Mouse (Mus musculus) stomach, embryonic 14.5 days (tissue): ENCODE results near the gene Mthfd2l. TPM values are rescaled to one million over a fixed set of nuclear protein-coding genes. Genes with fewer than 3 reads are reported as not detected.

ENCODE experiments used
- ATAC-seq: fragments of 200-750 bp; cut with Nextera tagmentation; 2 replicates; pipeline ENCODE4 v1.8.0; 2017; ENCODE audit warnings: low read depth, moderate TSS enrichment; ENCODE audit not compliant: insufficient number of reproducible peaks, insufficient read depth, low FRiP score
- H3K27ac ChIP-seq: fragments of 300-500 bp; sonication (generic); 2 replicates; pipeline ENCODE4 v1.5.1; 2014; ENCODE audit warnings: mild to moderate bottlenecking, low read length, moderate library complexity, mixed read lengths
- H3K27me3 ChIP-seq: fragments of 300-500 bp; sonication (generic); 2 replicates; pipeline ENCODE4 v1.6.1; 2014; ENCODE audit warnings: low read length, control low read depth, mixed read lengths; ENCODE audit not compliant: control insufficient read depth, insufficient read depth
- H3K36me3 ChIP-seq: fragments of 300-500 bp; sonication (generic); 2 replicates; pipeline ENCODE4 v1.6.1; 2014; ENCODE audit warnings: mild to moderate bottlenecking, control low read depth, low read length, moderate library complexity, mixed read lengths; ENCODE audit not compliant: control insufficient read depth, insufficient read depth
- H3K4me1 ChIP-seq: fragments of 300-500 bp; sonication (generic); 2 replicates; pipeline ENCODE4 v1.6.1; 2014; ENCODE audit warnings: low read length, control low read depth, mixed read lengths; ENCODE audit not compliant: control insufficient read depth, insufficient read depth
- H3K4me2 ChIP-seq: fragments of 300-500 bp; sonication (generic); replicated peaks from 2 replicates; pipeline ENCODE4 v1.6.1; 2014; ENCODE audit warnings: low read depth, low read length, control low read depth
- H3K4me3 ChIP-seq: fragments of 300-500 bp; sonication (generic); 2 replicates; pipeline ENCODE4 v1.5.1; 2014; ENCODE audit warnings: low read depth, low read length, control low read depth
- H3K9ac ChIP-seq: fragments of 300-500 bp; sonication (generic); replicated peaks from 2 replicates; pipeline ENCODE4 v1.6.1; 2014; ENCODE audit warnings: low read depth, mild to moderate bottlenecking, control low read depth, low read length, moderate library complexity, mixed read lengths
- H3K9me3 ChIP-seq: fragments of 300-500 bp; sonication (generic); 2 replicates; pipeline ENCODE4 v1.6.1; 2016; ENCODE audit warnings: low read depth, low read length, control low read depth; ENCODE audit not compliant: control insufficient read depth
- WGBS: fragments of 180-500 bp; shearing (Covaris S2); extraction: QIAGEN DNeasy Blood & Tissue Kit; methylation state at CpG from one replicate; pipeline ENCODE4 v1.1.7; 2014; 5-methylcytosine and 5-hydroxymethylcytosine counted together
- polyA plus RNA-seq: library from polyadenylated mRNA; unstranded; fragments of >200 nt; fragmentation: Nextera tagmentation; extraction: Ambion mirVana; gene quantifications from 2 replicates; pipeline ENCODE4 v1.2.1, GENCODE M21; 2014

Gene Mthfd2l
- polyA plus RNA-seq, 1 experiment from 2014 or later, result 58.9 TPM

GRCm38 (mm10) chr5:90922958-90923357 lies 8.0 kb upstream of the Mthfd2l start:
- H3K36me3 ChIP-seq, result no peaks in the 10 kb centered on the region
- ATAC-seq, result no peak
- WGBS, result 90% methylated on average over 4 of the region's 4 CpGs
- H3K27ac ChIP-seq, result no peak overlapping the region
- no peak overlapping the region for H3K4me2 ChIP-seq
- H3K9me3 ChIP-seq, result no peaks in the 10 kb centered on the region
- H3K27me3 ChIP-seq, result no peaks in the 10 kb centered on the region
- H3K4me3 ChIP-seq, result no peak overlapping the region
- H3K9ac ChIP-seq, result no peak overlapping the region
- no peaks in the 10 kb centered on the region for H3K4me1 ChIP-seq

- peak overlapping the region; percentile 56 for H3K4me2 ChIP-seq
- no peaks in the 10 kb centered on the region for H3K9me3 ChIP-seq
- H3K27me3 ChIP-seq, result no peaks in the 10 kb centered on the region
- H3K4me1 ChIP-seq, result no peaks in the 10 kb centered on the region
- H3K36me3 ChIP-seq, result peaks cover 15% of the 10 kb centered on the region; the same call in 1 of the 2 replicates
- ATAC-seq, result no peak
- peak overlapping the region; percentile 98 for H3K27ac ChIP-seq
- H3K9ac ChIP-seq, result peak overlapping the region; percentile 96
- peak overlapping the region; percentile 64 for H3K4me3 ChIP-seq
- 42% methylated on average over 2 of the region's 2 CpGs for whole genome bisulfite sequencing
Observed at GRCm38 (mm10) chr5:90930546-90930945, 371 bp upstream of the Mthfd2l start.

- Histone ChIP-seq H3K4me2 (peak overlapping the region; percentile 56), H3K9me3 (no peaks in the 10 kb centered on the region), H3K9ac (peak overlapping the region; percentile 96), H3K27ac (peak overlapping the region; percentile 98), H3K36me3 (peaks cover 15% of the 10 kb centered on the region; the same call in 1 of the 2 replicates), H3K4me3 (peak overlapping the region; percentile 64), H3K4me1 (no peaks in the 10 kb centered on the region), H3K27me3 (no peaks in the 10 kb centered on the region)
- ATAC-seq, result no peak
- 3% methylated on average over 6 of the region's 6 CpGs for WGBS
Observed at GRCm38 (mm10) chr5:90931911-90932310, 994 bp downstream of the Mthfd2l start.

GRCm38 (mm10) chr5:90936706-90937105 lies 5.8 kb downstream of the Mthfd2l start:
- no peak overlapping the region for H3K27ac ChIP-seq
- no peak for ATAC-seq
- no peaks in the 10 kb centered on the region for H3K27me3 ChIP-seq
- no peaks in the 10 kb centered on the region for H3K4me1 ChIP-seq
- WGBS, result 54% methylated on average over 2 of the region's 2 CpGs
- H3K4me3 ChIP-seq, result no peak overlapping the region
- H3K36me3 ChIP-seq, result peaks cover 15% of the 10 kb centered on the region; the same call in 1 of the 2 replicates
- H3K9ac ChIP-seq, result no peak overlapping the region
- no peaks in the 10 kb centered on the region for H3K9me3 ChIP-seq
- H3K4me2 ChIP-seq, result no peak overlapping the region

GRCm38 (mm10) chr5:90945453-90945852 lies 14.5 kb downstream of the Mthfd2l start:
- Histone ChIP-seq H3K4me2 (no peak overlapping the region), H3K9ac (no peak overlapping the region), H3K4me3 (no peak overlapping the region), H3K36me3 (no peaks in the 10 kb centered on the region), H3K4me1 (no peaks in the 10 kb centered on the region), H3K27ac (no peak overlapping the region), H3K27me3 (no peaks in the 10 kb centered on the region), H3K9me3 (no peaks in the 10 kb centered on the region)
- WGBS, result 89% methylated on average over 2 of the region's 2 CpGs
- no peak for ATAC-seq

GRCm38 (mm10) chr5:90949499-90949898 lies 18.6 kb downstream of the Mthfd2l start:
- Histone ChIP-seq H3K9ac (no peak overlapping the region), H3K9me3 (no peaks in the 10 kb centered on the region), H3K36me3 (no peaks in the 10 kb centered on the region), H3K4me2 (no peak overlapping the region), H3K27ac (no peak overlapping the region), H3K4me3 (no peak overlapping the region), H3K4me1 (no peaks in the 10 kb centered on the region), H3K27me3 (no peaks in the 10 kb centered on the region)
- 86% methylated on average over 15 of the region's 15 CpGs for WGBS
- ATAC-seq, result no peak

GRCm38 (mm10) chr5:90951475-90951874 lies 20.6 kb downstream of the Mthfd2l start:
- Histone ChIP-seq H3K4me2 (no peak overlapping the region), H3K9me3 (no peaks in the 10 kb centered on the region), H3K27ac (no peak overlapping the region), H3K4me1 (no peaks in the 10 kb centered on the region), H3K9ac (no peak overlapping the region), H3K4me3 (no peak overlapping the region), H3K36me3 (no peaks in the 10 kb centered on the region), H3K27me3 (no peaks in the 10 kb centered on the region)
- no peak for ATAC-seq
- WGBS, result 36% methylated on average over 2 of the region's 2 CpGs

- Histone ChIP-seq H3K27me3 (no peaks in the 10 kb centered on the region), H3K27ac (no peak overlapping the region), H3K4me2 (no peak overlapping the region), H3K36me3 (no peaks in the 10 kb centered on the region), H3K4me1 (no peaks in the 10 kb centered on the region), H3K4me3 (no peak overlapping the region), H3K9ac (no peak overlapping the region), H3K9me3 (no peaks in the 10 kb centered on the region)
- WGBS, result 78% methylated on average over 8 of the region's 8 CpGs
- no peak for ATAC-seq
Observed at GRCm38 (mm10) chr5:90952731-90953481, 22.0 kb downstream of the Mthfd2l start.

GRCm38 (mm10) chr5:90964316-90964715 lies 33.4 kb downstream of the Mthfd2l start:
- no peaks in the 10 kb centered on the region for H3K9me3 ChIP-seq
- H3K27ac ChIP-seq, result no peak overlapping the region
- H3K4me2 ChIP-seq, result no peak overlapping the region
- no peaks in the 10 kb centered on the region for H3K36me3 ChIP-seq
- no peaks in the 10 kb centered on the region for H3K4me1 ChIP-seq
- WGBS, result 69% methylated on average over 4 of the region's 4 CpGs
- no peak overlapping the region for H3K4me3 ChIP-seq
- no peaks in the 10 kb centered on the region for H3K27me3 ChIP-seq
- H3K9ac ChIP-seq, result no peak overlapping the region
- no peak for ATAC-seq
